Mouse (Mus musculus): ENCODE data around the gene Eps15. TPM values are rescaled to one million over a fixed set of nuclear protein-coding genes. Genes with fewer than 3 reads are reported as not detected.

The Eps15 gene
- total RNA-seq (2015): 57.6 and 60.4 TPM in 2 replicates
- 36.5 and 43.3 TPM in 2 replicates for total RNA-seq (2017)

GRCm38 (mm10) chr4:109279689-109280458 lies at the start of gene Eps15:
Gene Eps15, plus strand, starts transcription at chr4:109280268.
- peak; percentile 92 for ATAC-seq (replicated peaks; ENCODE audit: poor library complexity)

DNA sequence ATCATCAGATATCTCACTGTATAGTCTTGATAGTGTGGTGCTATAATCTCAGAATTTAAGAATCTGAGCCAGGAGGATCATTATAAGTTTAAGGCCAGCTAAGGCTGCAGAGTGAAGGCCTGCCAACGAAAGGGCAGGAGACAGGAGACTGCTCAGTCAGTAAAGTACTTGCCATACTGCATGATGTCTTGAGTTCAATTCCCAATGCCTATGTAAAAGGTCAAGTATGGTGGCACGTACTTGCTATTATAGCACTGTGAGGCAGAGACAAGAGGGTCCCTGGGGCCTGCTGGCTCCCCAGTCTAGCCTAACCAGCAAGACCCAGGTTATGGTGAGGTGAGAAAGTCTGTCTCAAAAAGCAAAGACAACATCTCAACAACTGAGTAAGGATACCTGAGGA lies 45.9 kb upstream of the Eps15 start, which contains the start of gene Calr4:
Gene Calr4 (plus strand): TSS at position 301 of the 400 bp plus-strand sequence.
- ATAC-seq (replicated peaks; ENCODE audit: poor library complexity): no peak

DNA sequence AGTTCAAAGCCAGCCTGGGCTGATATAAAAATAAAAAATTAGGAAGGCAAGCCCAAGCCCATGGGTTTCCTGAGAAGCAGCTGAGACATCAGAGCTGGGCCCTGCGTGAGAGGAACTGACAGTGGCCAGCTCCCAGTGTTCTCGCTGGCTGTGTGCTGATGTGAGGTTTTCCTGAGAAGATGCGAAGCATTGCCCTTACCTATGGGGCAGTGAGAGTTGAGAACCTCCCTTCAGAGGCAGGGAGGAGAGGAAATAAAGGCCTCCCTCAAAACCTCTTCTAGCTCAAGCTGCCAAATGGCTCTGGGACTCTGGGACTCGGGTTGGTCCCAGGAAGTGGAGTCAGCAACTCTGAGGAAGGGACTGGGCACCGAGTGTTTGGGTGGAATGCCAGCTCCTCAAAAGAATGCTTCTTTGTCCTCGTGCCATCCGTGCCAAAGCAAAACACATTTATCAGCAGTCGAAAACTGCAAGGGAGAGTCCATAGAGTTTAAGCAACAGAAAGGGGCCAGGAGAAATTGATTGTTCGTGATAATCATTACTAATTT lies 45.2 kb upstream of the Eps15 start:
- ATAC-seq (replicated peaks; ENCODE audit: poor library complexity): no peak

GRCm38 (mm10) chr4:109236186-109236879 lies 43.7 kb upstream of the Eps15 start:
- no peak for ATAC-seq (replicated peaks; ENCODE audit: poor library complexity)

DNA sequence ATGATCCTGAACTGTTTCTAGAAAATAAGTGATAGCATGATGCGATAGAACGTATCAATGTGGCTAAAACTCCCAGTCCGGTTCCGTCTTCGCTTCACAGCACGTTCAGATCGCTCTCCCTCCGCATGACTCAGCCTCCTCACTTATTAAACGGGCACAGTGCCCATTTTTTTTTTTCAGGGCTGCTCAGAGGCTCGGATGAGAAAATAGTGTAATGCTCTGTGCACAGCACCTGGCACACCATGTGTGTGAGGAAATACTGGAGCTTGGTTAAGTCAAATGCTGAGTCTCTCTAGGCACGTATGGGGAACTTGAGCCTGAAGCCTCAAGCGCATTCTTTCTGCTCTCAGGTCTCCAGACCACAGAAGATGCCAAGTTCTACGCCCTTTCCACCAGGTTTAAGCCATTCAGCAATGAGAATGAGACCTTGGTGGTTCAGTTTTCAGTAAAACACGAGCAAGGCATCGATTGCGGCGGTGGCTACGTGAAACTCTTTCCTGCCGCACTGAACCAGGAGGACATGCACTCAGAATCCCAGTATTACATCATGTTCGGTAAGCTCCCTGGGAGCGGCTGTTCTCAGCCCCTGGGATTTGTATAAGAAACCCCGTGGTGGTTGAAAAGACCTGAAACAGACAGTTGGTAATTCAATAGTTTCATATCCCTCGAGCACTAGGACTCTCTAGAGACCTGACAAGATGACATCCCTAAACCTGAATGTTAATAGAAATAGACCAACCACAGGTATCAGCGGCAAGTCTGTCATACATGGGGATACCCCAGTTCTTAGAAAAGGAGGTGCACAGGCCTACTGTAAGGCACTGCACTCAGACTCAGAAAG lies 41.4 kb upstream of the Eps15 start:
- ATAC-seq (replicated peaks; ENCODE audit: poor library complexity): 0 out of 2 replicates have a peak, but pooled peaks have one; percentile 26

DNA sequence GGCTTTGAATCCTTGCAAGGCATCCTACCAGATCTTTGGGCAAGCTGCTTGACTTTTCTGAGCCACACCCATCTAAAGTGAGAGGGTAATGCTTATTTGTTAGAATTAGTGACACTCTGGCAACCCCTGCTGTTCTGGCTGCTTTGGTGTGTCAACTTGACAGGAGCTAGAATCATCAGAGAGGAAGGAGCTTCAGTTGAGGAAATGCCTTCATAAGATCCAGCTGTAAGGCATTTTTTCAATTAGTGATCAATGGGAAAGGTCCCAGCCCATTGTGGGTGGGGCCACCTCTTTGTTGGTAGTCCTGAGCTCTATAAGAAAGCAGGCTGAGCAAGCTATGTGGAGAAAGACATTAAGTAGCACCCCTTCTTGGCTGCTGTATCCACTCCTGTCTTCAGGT lies 38.8 kb upstream of the Eps15 start:
- ATAC-seq (replicated peaks; ENCODE audit: poor library complexity): no peak

- ATAC-seq (replicated peaks; ENCODE audit: poor library complexity): no peak
Observed at GRCm38 (mm10) chr4:109241934-109242333, 38.1 kb upstream of the Eps15 start.

GRCm38 (mm10) chr4:109244506-109244905 lies 35.6 kb upstream of the Eps15 start:
- no peak for ATAC-seq (replicated peaks; ENCODE audit: poor library complexity)

DNA sequence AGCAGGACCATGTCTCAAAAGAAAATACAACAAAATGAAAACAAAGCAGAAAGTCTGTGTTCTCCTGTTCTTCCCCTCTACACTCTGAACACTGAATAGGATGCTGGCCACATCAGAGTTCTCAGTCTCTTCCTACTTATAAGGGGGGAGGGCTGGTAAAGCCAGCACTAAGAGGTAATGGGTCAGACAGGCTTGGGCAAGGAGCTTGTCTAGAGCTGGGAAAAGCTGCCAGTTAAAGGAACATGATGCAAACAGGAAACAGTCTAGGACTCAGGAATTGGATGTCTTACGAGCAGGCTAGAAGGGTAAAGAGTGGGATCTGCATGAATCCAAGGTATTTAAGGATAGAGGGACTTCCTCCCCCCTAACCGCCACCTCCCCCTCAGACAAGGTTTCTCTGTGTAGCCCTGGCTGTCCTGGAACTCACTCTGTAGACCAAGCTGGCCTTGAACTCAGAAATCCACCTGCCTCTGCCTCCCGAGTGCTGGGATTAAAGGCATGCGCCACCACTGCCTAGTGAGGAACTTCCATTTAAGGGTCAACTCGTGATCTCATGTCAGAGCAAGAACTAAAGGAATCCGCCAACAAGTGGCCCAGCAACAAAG lies 35.0 kb upstream of the Eps15 start:
- ATAC-seq (replicated peaks; ENCODE audit: poor library complexity): no peak

DNA sequence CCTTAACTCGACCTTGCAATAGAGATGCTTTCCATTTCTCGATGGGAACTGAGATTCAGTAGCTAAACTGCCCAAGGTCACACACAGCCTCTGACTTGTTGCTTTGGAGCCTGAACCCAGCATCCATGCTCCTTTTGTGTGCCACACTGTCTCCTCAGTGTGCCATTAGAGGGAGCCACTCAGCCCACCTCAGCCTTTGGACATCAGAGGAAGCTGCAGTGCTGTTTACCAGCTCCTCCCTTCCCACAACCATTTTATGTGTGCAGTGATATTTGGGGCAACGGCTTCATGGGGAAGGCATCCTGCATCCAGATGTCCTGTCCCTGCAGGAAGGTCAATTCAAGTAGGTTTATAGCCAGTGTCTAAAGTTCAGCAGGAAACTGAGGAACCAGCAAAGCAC lies 28.5 kb upstream of the Eps15 start:
- peak; percentile 73 for ATAC-seq (replicated peaks; ENCODE audit: poor library complexity)

DNA sequence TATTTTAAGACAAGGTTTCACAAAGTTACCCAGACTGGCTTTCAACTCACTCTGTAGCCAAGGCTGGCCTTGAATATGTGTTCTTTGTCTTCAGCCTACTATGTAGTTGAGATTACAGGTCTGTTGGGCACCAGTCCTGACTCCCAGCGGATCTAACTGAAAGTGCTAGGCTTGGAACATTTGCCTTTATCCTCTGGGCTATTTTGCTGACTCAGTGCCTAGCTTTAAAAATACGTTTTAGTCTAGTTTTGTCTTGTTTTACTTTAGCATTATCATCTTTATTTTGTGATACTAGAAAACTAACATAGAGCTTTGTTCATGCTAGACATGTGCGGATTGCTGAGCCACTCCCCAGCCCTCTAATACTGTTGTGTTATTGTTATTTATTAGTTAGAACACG lies 27.9 kb upstream of the Eps15 start:
- ATAC-seq (replicated peaks; ENCODE audit: poor library complexity): no peak

- peak; percentile 15; the same call in 1 of the 2 replicates for ATAC-seq (replicated peaks; ENCODE audit: poor library complexity)
Observed at GRCm38 (mm10) chr4:109253664-109254151, 26.4 kb upstream of the Eps15 start.

GRCm38 (mm10) chr4:109254511-109254910 lies 25.6 kb upstream of the Eps15 start:
- ATAC-seq (replicated peaks; ENCODE audit: poor library complexity): peak; percentile 42

DNA sequence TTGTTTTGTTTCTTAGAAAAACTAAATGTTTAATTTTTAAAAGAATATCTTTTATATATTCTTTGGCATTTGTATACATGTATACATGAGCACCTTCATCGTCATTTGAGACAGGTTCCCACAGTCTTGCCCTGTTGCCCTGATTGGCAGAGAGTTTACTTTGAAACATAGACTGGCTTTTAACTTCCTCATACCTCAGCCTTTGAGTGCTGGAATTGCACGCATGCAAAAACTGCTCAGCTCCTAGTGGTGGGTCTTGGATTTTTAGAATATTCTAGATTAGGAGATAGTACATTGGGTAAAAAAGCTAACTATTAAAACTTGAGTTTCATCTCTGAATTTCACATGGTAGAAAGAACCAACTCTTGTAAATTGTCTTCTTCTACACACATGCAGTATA lies 24.7 kb upstream of the Eps15 start:
- peak; percentile 42 for ATAC-seq (replicated peaks; ENCODE audit: poor library complexity)

- ATAC-seq (replicated peaks; ENCODE audit: poor library complexity): peak; percentile 47
Observed at GRCm38 (mm10) chr4:109255727-109256417, 24.2 kb upstream of the Eps15 start.

DNA sequence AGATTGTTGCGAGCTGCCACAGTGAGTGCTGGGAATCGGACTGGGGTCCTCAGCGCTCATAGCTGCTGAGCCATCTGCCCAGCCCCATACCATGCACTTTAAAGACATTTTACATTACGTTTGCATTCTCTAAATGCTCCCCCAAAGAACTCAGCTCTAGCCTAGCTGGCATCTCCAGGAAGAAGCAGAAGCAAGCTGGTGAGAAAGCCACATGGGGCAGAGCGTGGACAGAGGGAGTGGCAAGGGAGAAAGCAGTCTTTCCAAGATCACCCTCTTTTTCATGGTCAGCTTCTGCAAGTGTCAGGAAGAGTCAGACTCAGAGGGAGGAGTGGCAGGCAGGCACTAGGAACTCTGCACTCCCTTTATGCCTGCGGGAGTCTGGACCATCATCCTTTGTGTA lies 23.3 kb upstream of the Eps15 start:
- ATAC-seq (replicated peaks; ENCODE audit: poor library complexity): no peak

DNA sequence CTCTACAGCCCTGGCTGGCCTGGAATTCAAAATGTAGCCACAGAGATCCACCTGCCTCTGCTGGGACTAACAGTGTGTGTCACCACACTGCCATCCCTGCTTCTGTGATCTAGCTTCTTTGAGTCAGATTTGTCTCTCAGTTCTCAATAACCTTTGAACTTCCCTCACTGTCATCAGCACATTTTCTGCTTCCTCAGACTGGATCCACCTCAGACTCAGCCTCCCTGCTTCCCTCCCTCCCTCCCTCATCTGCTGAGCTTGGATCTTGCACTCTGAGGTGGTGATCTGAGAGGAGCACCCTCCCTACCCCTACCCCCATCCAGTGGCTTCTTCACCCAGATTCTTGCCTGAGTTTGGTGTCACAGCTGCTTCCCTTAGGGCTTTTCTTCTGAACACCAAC lies 22.4 kb upstream of the Eps15 start:
- ATAC-seq (replicated peaks; ENCODE audit: poor library complexity): no peak

- no peak for ATAC-seq (replicated peaks; ENCODE audit: poor library complexity)
Observed at GRCm38 (mm10) chr4:109262068-109262467, 18.0 kb upstream of the Eps15 start.

DNA sequence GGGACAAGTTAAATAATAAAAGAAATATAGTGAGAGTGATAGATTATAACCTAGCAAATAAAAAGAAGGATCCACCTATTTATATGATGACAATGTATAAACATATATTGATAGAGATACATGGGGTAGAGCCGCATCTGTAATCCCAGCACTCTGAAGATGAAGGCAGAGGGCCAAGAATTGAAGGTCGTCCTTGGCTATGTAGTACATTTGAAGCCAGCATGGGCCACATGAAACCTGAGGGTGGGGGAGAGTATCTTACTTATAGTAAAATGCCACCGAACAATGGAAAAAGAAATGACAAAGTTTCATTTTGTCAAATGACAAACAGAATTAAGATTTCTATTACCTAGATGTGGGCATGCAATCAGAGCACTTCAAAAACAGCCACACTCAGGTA lies 14.0 kb upstream of the Eps15 start:
- no peak for ATAC-seq (replicated peaks; ENCODE audit: poor library complexity)

- ATAC-seq (replicated peaks; ENCODE audit: poor library complexity): no peak
Observed at GRCm38 (mm10) chr4:109266744-109267143, 13.3 kb upstream of the Eps15 start.
